Mouse (Mus musculus): Measurements from ENCODE around the gene Ndufs2.

Ndufs2 gene

DNA sequence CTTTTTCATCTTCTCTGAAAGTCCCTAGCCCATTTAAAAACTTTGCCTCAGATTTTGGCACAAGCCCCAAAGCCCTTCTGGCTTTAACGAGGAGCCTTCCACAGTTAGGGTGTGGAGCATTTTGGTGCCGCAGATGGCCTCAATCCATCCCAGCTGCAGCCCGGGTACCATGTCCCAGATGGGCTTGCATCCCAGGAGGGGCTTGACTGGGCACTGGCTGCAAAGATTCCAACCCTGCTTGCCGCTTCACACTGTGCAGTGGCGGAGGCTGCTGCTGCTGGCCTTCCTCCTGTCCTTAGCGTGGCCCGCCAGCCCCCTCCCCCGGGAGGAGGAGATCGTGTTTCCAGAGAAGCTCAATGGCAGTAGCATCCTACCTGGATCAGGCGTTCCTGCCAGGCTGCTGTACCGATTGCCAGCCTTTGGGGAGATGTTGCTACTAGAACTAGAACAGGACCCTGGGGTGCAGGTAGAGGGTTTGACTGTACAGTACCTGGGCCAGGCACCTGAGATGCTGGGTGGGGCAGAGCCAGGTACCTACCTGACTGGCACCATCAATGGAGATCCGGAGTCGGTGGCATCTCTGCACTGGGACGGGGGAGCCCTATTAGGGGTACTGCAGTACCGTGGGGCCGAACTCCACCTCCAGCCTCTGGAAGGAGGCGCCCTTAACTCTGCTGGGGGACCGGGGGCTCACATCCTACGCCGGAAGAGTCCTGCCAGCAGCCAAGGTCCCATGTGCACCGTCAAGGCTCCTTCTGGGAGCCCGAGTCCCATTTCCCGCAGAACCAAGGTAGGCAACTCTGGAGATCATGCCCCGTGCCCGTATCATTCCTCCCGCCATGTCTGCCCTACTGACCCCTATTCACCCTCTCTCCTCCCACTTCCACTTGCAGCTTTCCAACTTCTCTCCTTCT lies at the start of gene Ndufs2:
Gene Ndufs2 (minus strand): TSS at position 709 of the 914 bp plus-strand sequence.
- in situ Hi-C loops (cut with MboI, MseI): no loop called here

DNA sequence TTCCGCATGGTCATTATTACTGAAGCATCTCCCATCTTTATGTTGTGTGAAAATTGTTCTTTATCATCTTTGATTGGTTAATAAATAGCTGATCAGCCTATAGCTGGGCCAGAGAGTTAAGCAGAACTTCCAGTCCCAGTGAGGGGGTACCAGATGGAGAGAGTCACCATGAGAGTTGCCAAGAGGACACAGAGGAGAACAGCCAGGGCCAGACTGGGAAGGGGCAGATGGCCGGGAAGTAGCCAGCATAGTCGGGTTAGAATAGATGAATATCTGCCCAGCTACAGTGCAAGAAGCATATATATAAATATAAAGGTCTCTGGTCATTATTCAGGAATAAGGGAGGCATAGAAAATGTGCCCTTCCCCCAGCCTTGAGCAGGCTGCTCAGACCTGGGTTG lies 47.0 kb upstream of the Ndufs2 start:
- in situ Hi-C loops (cut with MboI, MseI): no loop called here

DNA sequence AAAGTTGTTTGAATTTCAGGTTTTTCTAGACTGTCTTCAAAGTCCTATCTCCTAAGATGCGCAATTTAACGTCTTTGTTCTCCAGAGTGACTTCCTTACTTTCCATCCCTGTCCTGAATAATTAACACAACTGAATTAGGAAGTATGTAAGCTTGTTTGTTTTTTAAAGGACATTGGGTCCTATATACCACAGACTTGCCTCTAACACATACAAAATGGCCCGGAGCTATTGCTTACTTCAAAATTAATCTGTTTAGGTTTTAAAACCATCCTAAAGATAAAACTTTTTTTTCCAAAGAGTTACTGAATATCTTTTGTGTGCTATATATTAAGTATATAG lies 43.8 kb upstream of the Ndufs2 start:
- in situ Hi-C loops (cut with MboI, MseI): no loop called here

DNA sequence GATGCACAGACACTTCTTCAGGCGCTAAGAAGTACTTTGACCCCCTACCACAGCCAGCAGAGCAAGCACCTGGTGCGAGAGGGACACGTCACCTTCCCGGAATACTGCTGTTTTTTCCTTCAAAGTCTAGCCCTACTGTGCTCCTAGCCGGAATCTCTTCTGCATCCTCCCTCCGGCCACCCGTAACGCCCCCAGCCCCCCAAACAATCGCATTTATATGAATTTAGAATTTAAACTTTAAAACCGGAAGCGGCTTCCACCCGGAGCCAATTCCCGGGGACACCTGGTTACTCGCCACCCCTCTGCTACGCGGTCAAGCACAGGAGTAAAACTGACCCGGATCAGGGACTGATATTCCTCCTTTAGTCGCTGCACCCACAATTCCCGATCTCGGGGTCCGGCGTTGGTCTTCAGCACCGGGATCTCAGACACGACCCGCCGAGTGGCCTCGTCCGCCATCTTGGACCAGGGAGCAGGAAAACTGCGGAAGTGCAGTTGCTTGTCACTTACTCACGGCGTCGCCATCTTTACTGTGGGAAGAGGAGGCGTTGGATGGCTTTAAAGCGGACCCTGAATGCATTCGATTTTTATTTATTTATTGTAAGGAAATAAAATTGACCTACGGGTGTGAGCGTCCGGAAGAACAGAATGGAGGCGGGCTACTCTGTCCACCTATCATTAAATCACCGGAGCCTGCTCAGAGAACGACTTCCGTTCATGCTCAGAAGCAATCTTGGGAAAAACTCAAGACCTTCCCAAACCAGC lies 43.3 kb upstream of the Ndufs2 start, which contains the start of gene Ufc1:
Gene Ufc1 (minus strand): TSS at position 727 of the 765 bp plus-strand sequence.
- in situ Hi-C loops (cut with MboI, MseI): no loop called here

DNA sequence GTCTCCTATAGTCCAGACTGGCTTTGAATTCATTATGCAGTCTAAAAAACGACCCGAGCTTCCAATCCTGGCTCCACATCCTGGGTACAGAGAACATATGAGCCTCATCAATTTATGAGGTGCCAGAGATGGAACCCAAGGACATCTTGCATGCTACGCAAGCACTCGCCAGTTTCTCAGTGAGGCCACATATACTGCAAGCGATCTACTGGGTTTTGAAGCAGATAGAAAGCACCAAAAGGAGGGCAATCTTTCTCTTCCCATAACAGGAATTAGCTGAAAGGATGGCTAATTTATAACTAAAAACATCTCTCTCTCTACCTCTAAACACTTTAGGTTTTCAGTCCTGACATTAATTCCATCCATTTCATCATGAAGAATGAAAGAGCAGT lies 42.7 kb upstream of the Ndufs2 start:
- in situ Hi-C loops (cut with MboI, MseI): no loop called here

DNA sequence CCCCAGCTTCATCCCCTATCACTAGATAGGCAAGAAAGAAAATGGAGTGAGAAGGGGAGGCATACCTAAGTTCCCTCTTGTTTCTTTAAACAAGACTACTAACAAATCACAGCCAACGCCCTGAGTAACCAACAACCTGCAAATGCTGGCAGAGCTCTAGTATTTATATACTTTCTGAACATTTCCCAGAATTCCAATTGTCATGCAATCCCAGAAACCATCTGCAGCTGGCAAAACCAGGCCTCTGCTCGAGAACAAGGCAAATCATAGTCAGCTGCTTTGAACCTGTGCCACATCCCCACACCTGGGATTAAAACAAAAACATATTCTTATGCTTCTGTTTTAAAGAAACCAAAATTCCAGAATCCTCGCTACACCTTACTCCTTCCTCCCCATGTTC lies 42.2 kb upstream of the Ndufs2 start:
- in situ Hi-C loops (cut with MboI, MseI): no loop called here

DNA sequence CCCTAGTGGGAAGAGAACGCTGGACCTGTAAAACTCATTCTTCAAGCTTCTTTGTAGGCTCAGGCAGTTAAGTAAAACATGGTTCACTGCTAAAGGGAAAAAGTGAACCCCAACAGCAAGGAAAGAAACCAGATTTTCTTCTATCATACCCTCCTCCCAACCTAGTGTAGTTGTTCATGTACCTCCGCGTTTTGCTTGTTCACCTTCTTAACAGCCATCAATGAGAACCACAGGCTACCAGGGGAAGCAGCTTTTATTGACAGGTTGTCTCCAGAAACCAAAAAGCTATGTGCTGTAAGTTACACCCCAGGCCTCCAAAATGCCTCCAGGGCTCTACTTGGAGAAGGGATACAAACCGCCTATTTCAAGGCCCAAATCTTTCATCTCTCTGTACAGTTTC lies 37.1 kb upstream of the Ndufs2 start:
- in situ Hi-C loops (cut with MboI, MseI): no loop called here

DNA sequence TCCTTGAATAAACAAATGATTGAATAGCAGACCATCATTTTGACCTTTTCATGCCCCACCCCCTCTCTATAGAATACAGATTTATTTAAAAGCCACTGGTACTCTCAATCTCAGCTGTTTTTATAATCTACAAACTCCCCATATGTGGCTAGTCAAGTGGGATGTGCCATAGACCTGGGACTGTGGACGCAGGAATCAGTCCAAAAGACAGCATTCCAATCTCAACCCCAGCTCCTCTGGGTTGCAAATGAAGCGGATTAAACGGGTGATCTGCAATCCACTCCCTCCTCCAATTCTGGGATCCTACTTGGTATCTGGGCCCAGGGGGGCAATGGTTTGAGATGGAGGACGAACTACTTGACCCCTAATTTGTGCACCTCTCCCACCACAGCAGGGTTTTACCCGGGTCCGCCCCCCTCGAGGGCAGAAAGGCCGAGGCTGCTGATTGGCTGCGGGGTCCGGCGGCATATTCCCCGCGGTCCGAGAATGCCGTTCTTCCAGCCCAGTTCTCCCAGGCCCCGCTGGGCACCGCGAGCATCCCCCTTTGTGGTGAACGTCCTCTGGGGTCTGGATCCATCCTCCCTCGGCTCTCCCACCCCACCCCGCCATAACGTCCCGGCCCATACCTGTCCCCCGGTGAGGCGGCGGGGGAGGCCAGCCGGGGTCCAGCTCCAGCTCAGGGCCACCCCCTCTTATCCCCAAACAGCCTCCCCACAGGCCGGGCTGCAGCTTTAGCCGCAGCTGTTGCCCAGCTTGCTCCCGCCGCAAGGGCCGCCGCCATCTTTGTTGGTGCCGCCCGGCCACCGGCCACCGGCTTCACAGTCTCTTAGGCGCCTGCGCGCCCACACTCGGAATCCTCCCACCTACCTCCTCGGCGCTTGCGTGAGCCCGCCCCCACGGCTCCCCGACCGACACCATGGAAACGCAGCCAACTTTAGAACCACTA lies 36.2 kb upstream of the Ndufs2 start, which contains the start of gene Usp21:
Gene Usp21 (minus strand): TSS at position 856 of the 946 bp plus-strand sequence.
- in situ Hi-C loops (cut with MboI, MseI): no loop called here

DNA sequence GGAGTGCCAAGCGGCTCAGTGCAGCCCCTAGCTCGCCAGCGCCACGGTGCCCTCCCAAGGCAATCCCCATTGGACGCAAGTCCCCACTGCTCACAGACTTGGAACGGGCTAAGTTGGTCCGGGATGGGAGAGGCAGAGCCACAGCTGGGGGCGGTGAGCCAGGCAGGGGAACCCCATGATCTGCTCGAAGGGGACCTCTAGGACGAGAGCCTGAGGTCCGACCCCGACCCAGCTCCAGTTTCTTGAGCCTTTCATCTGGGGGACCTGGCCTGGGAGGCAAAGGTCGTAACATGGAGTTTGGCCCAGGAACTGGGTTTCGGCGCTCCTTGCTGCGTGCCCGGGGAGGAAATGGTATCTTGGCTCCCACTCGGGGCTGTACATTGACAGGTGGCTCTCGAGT lies 35.3 kb upstream of the Ndufs2 start:
- in situ Hi-C loops (cut with MboI, MseI): no loop called here

DNA sequence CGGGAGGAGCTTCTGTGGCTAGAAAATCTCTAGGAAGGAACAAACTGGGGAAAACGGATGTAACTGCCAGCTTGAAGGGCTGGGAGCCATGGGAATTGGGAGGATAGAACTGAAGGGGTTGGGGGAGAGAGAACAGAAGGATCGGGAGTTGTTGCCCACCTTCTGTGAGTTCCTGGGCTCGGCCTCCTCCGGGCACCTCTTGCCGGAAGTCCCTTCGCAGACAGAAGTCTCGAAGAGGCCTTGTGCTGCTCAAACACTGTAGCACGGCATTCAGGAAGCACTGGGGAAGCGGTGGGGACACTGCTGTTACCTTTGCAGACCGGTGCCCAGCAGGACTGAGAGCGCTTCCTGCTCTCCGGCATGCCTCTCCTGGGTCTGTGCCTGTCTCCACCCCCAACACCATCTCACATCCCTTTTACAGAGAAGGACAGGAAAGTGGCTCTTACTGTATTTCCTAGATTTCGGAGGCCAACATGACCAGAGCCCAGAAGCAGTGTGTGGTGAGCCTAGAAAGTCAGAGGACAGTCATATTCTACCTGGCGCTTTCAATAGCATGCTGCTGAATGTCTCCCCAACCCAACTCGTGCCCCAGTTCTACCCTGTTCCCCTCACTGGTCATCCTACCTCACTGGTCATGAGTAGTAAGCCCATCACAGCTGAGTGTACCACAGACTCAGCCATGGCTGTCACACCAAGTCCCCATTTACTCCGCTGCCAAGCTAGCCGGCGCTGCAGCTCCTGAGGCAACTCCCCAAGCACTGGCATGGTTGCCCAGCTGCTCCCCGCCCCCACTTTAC lies 34.1 kb upstream of the Ndufs2 start:
- in situ Hi-C loops (cut with MboI, MseI): no loop called here

DNA sequence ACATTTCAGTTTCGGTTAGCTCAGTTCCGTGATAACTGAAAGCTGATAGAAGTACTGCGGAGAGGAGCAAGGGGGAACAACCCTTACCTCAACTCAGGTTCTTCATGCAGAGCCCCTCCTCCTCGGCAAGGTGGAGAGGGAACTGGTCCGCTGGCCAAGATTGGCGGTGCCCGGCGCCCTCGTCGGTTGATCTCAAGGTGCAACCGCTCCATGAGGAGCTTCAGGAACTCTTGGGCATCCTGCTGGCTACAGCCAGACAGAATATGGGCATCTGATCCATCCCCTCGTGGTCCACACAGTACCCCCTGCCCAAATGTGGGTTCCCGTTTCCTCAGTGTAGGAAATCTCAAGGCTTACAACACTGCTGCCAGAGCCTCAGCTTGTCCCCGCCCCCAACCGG lies 33.3 kb upstream of the Ndufs2 start:
- in situ Hi-C loops (cut with MboI, MseI): no loop called here

DNA sequence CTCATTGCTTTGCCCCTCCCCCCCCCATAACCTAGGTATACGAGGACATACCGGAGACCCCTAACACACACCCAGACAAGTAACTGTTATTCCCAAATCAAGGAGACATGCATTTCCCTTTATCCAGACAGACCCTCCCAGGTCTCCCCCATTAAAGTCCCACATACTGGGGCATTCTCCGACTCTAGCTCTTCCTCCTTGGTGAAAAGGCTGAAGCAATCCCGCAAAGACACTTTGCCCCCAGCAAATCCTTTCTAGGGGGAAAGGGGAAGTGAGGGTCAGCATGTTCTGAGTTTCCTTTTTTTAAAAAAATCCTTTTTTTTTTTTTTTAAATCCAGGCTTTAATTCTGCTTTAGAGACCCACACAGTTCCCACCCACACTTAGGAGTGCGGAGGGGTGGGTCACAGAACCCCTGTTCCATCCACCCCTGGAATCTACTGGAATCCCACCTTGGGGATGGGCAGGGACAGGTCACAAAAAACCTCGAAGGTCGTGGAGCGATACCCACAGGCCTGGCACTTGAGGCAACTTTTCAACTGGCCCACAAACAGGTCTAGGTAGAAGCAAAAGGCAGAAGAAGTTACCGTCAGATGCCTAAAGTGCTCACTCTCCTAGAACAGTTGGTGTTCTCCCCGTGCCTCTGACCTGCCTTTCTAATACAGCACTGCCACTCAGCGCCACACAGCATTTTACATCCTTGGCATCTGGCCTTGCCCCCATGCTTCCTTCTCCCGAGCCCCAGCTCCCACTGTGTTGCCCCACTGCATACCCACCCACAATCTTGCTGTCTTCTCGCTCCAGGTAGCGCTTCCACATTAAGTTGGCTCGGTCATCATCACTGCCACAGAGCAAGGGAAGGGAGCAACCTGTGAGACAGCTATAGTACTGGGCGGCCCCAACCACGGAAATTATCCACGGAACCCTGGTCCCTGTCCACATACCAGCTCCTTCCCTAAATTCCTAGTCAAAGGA lies 32.3 kb upstream of the Ndufs2 start:
- in situ Hi-C loops (cut with MboI, MseI): no loop called here

DNA sequence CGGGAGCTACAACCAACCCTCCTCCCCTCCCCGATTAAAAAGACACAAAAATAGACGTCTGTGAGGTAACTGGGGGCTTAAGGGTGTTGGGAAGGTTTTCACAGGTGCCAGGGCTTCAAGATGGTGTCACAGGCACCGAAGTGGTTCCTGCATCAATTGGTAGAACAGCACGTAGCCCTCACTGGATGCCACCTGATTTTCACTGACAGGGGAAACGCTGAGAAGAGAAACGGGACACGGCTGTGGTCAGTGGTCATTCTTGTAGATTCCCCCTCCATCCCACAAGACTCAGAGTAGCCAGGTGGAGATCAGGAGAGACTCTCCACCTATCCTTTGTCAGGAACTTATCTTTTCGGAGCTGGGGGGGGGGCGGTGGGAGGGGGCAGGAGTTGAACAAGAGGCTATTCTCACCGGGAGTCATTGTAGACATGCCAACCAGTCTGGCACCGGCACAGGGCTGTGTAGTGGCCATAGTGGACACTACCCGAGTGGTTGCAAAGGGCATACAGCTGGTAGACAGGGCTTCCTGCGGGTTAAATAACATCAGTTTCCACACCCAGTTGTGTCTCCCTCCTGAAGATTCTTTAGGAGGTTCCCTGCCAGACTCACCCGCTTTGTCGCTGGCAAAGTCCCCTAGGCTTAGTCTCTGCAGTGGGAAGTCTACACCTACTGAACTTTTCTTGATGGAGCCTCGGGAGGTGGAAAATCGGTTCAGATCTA lies 31.1 kb upstream of the Ndufs2 start:
- in situ Hi-C loops (cut with MboI, MseI): no loop called here

DNA sequence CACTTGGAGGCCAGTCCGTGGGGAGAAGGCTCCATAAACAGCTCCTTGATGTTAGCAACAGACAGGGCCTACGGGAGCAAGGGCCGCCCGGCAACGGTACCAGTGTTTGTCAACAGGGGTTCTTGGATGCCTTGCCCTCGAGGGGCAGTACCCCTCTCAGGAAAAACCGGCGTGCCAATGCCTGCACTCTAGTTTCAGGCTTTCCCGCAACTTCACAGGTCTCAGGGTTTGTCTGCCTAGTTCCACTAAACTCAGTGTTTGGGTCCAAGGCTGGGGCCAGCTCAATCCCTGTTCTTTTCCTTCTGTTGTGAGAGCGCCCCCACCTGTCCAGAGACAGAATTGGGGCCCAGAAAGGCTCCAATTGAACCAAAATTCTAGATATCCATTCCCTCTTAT lies 30.3 kb upstream of the Ndufs2 start:
- in situ Hi-C loops (cut with MboI, MseI): no loop called here

DNA sequence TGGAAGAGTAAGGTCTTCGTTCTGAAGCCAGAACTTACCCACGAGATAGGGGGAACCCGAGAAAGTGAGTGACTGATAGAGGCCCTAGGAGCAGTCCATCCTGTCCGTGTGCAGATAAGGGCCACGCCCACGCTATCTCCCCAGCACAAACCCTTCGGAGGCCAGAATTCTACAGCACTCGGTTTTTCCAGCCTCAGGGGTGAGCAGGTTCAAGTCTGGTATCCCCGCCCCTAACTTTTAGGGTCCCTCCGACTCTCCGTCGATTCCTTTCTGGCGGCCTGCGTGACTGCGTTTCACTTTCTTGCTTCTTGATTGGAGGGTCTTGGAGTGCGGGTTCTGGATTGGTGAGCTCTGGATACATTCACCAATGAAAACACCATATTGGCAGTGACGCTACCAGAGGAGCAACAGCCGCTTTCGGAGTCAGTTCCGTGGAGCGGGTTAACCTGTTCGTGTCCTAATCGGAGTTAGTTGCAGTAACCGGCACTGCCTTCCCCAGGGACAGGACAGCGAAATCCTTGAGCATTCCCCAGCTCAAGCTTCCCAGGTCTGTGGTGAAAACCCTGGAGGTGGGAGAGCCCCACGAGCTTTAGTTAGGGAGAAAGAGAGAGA lies 29.8 kb upstream of the Ndufs2 start, which contains the start of gene Ppox:
Gene Ppox (minus strand): TSS at position 271 of the 612 bp plus-strand sequence.
- in situ Hi-C loops (cut with MboI, MseI): no loop called here

DNA sequence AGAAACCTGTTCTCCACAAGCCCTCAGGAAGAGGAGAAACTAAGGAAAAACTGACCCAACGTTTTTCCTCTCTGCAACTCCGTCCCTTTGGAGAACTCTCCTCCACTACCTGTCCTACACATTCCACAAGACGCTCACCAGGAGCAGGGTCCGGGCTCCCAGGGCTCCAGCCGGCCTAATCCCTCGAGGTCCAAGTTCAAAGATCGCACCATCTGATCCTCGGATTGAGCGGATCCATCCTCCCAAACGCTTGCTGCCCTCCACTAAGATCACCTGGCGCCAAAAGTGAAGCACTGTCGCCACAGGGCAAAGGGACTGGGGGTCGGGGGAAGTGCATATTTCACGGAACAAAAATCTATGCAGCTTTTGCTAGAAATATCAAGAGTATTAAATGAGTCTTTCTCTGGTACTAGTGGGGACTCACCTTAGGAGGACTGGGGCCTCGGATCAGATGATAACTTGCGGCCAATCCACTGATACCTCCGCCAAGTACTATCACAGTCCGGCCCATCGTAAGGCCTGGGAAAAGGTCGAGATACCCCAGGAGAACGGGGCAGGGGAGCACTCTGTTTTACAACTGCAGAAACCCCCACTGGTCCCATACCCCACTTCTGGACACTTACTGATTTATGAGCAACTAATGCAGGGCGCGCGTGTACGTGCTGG lies 29.2 kb upstream of the Ndufs2 start:
- in situ Hi-C loops (cut with MboI, MseI): no loop called here

DNA sequence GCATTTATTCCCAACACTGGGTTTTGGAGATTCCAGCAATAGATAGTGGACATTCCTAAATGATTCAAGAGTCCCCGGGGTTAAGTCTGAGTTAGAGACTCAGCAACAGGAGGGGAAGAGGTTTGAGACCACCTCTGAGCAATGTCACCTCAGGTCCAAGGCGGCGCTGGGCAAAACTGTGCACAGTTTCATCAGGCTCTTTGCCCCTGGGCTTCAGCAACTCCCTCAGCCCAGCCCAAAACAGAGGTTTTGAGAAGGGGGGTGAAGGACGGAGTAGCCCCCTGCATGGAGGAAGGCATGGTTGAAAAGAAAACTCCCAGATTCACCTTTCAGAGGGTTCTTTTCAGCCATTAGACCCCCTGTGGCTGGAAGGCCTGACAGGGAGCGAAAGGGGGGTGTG lies 28.5 kb upstream of the Ndufs2 start:
- in situ Hi-C loops (cut with MboI, MseI): no loop called here

All from regulatory T cell (primary cell).